In genomic region chr6:31895835-31896234, GRCm38 (mm10) we compare ENCODE assay signal across 17 mouse cellular contexts.
DNase-seq lines count a peak whose midpoint lies in the region; ATAC-seq and TF ChIP-seq lines count a peak whose summit lies in the region.
"Had no signal": no experiment of that assay in that cellular context is flagged by ENCODE, and none has a peak within 500 bp of the region (broad histone marks: within the 10 kb centered on the region; RNA-seq: fewer than 3 reads in every experiment).

No protein-coding gene starts in this region.

- H3K9me3 ChIP-seq in midbrain, embryonic 10.5 days (replicated peaks): no peaks in the 10 kb centered on the region
- no peaks in the 10 kb centered on the region for H3K9me3 ChIP-seq in midbrain, postnatal 0 days (ENCODE audit: low read length)
- H3K9me3 ChIP-seq: heart, embryonic 10.5 days; hindbrain, embryonic 13.5 days; limb, embryonic 15.5 days had no signal

- 63% methylated on average over 3 of the region's 3 CpGs for WGBS in midbrain, embryonic 10.5 days
- WGBS in midbrain, postnatal 0 days: 68% methylated on average over 3 of the region's 3 CpGs

- no peak for ATAC-seq in midbrain, postnatal 0 days (ENCODE audit: low FRiP score)
- ATAC-seq: liver, postnatal 0 days had no signal

- DNase-seq in cerebellum, adult 18-20 months: peak; percentile 32 to 34
- no peak for DNase-seq in cerebellum, adult 11-12 months
- DNase-seq in right cerebral cortex, adult 18-20 months: peak; percentile 26
- no peak for DNase-seq in right cerebral cortex, postnatal 4 days
- peak; percentile 68 for DNase-seq in R1 (ENCODE audit: low read depth, low spot score)
- peak; percentile 45 to 46 for DNase-seq in layer of hippocampus, adult 2 months (ENCODE audit: low spot score in 2 of 2)
- no peak for DNase-seq in midbrain, embryonic 10.5 days (ENCODE audit: low spot score)
- no peak for DNase-seq in midbrain, postnatal 0 days (ENCODE audit: low spot score)
- DNase-seq: B cell, adult 2 months; gastrocnemius, postnatal 25 days; heart, postnatal 14 days; liver, postnatal 0 days; lung, postnatal 14 days; thymus, adult 18-20 months had no signal

- no peak overlapping the region for H3K4me3 ChIP-seq in layer of hippocampus, adult 2 months
- no peak overlapping the region for H3K4me3 ChIP-seq in midbrain, embryonic 10.5 days
- no peak overlapping the region for H3K4me3 ChIP-seq in midbrain, postnatal 0 days (ENCODE audit: low read depth, low read length)
- H3K4me3 ChIP-seq: heart, embryonic 10.5 days; hindbrain, embryonic 13.5 days; limb, embryonic 15.5 days had no signal

- H3K36me3 ChIP-seq in midbrain, embryonic 10.5 days: no peaks in the 10 kb centered on the region
- no peaks in the 10 kb centered on the region for H3K36me3 ChIP-seq in midbrain, postnatal 0 days (ENCODE audit: insufficient read depth, low read length)
- H3K36me3 ChIP-seq: heart, embryonic 10.5 days; hindbrain, embryonic 13.5 days; limb, embryonic 15.5 days had no signal

- no peaks in the 10 kb centered on the region for H3K27me3 ChIP-seq in midbrain, embryonic 10.5 days (ENCODE audit: low read depth, poor library complexity, severe bottlenecking)
- no peaks in the 10 kb centered on the region for H3K27me3 ChIP-seq in midbrain, postnatal 0 days (ENCODE audit: insufficient read depth, low read length)

- peak; percentile 74 for TF ChIP-seq CTCF in layer of hippocampus, adult 2 months (conservative IDR thresholded peaks at IDR 0.05)
- TF ChIP-seq CTCF in midbrain, postnatal 0 days (IDR thresholded peaks at IDR 0.05): no peak

- H3K4me1 ChIP-seq in midbrain, embryonic 10.5 days: peaks cover 9% of the 10 kb centered on the region; the same call in 1 of the 2 replicates
- H3K4me1 ChIP-seq in midbrain, postnatal 0 days (ENCODE audit: insufficient read depth, low read length): no peaks in the 10 kb centered on the region
- H3K4me1 ChIP-seq: heart, embryonic 10.5 days; limb, embryonic 15.5 days had no signal

- H3K9ac ChIP-seq in midbrain, postnatal 0 days (replicated peaks; ENCODE audit: low read length, poor library complexity, severe bottlenecking): no peak overlapping the region
- H3K9ac ChIP-seq: hindbrain, embryonic 13.5 days; limb, embryonic 15.5 days; liver, postnatal 0 days had no signal

- H3K4me2 ChIP-seq in midbrain, postnatal 0 days (ENCODE audit: low read depth, low read length, poor library complexity, severe bottlenecking): no peak overlapping the region
- H3K4me2 ChIP-seq: hindbrain, embryonic 13.5 days; limb, embryonic 15.5 days had no signal

- no peak overlapping the region for H3K27ac ChIP-seq in layer of hippocampus, adult 2 months
- H3K27ac ChIP-seq in midbrain, embryonic 10.5 days (replicated peaks): no peak overlapping the region
- H3K27ac ChIP-seq in midbrain, postnatal 0 days (ENCODE audit: low read depth, low read length): no peak overlapping the region
- H3K27ac ChIP-seq: heart, embryonic 10.5 days; hindbrain, embryonic 13.5 days; limb, embryonic 15.5 days had no signal

Comparison
In these comparisons a context has a peak if more than half of its experiments do, and no peak if none do; other contexts are left out.
1. DNase-seq: peak in cerebellum, adult 18-20 months (2 of 2), right cerebral cortex, adult 18-20 months (single experiment), R1 (single experiment) and layer of hippocampus, adult 2 months (2 of 2); none in cerebellum, adult 11-12 months (single experiment), right cerebral cortex, postnatal 4 days (single experiment), midbrain, embryonic 10.5 days (single experiment) and midbrain, postnatal 0 days (single experiment).